Mouse (Mus musculus) limb, embryonic 14.5 days (tissue): ENCODE data around the gene Dgkg. TPM values are rescaled to one million over a fixed set of nuclear protein-coding genes. Genes with fewer than 3 reads are reported as not detected.

Experiments
- ATAC-seq: fragments of 200-750 bp; cut with Nextera tagmentation; 2 replicates; pipeline ENCODE4 v1.8.0; 2017; ENCODE audit warnings: low read depth, moderate number of reproducible peaks, moderate TSS enrichment; ENCODE audit not compliant: low FRiP score
- DNase-seq: peaks from one replicate; pipeline ENCODE4 v3.0.0-alpha.2; 2015; ENCODE audit warnings: low spot score
- H3K27ac ChIP-seq: fragments of 300-500 bp; sonication (generic); replicated peaks from 2 replicates; pipeline ENCODE4 v1.5.1; 2014; ENCODE audit warnings: low read depth, mild to moderate bottlenecking, low read length, moderate library complexity, mixed read lengths
- H3K27me3 ChIP-seq: fragments of 300-500 bp; sonication (generic); 2 replicates; pipeline ENCODE4 v1.6.1; 2014; ENCODE audit warnings: low read length, mixed read lengths; ENCODE audit not compliant: control insufficient read depth, insufficient read depth
- H3K36me3 ChIP-seq: fragments of 300-500 bp; sonication (generic); 2 replicates; pipeline ENCODE4 v1.6.1; 2014; ENCODE audit warnings: mild to moderate bottlenecking, low read length, moderate library complexity, mixed read lengths; ENCODE audit not compliant: control insufficient read depth, insufficient read depth
- H3K4me1 ChIP-seq: fragments of 300-500 bp; sonication (generic); 2 replicates; pipeline ENCODE4 v1.6.1; 2014; ENCODE audit warnings: antibody characterized with exemption, low read length, mixed read lengths; ENCODE audit not compliant: control insufficient read depth, insufficient read depth
- H3K4me2 ChIP-seq: fragments of 300-500 bp; sonication (generic); replicated peaks from 2 replicates; pipeline ENCODE4 v1.6.1; 2014; ENCODE audit warnings: low read depth, mild to moderate bottlenecking, low read length, moderate library complexity; ENCODE audit not compliant: severe bottlenecking
- H3K4me3 ChIP-seq: fragments of 300-500 bp; sonication (generic); replicated peaks from 2 replicates; pipeline ENCODE4 v1.5.1; 2014; ENCODE audit warnings: low read length
- H3K9ac ChIP-seq: fragments of 300-500 bp; sonication (generic); 2 replicates; pipeline ENCODE4 v1.6.1; 2014; ENCODE audit warnings: mild to moderate bottlenecking, low read depth, low read length, moderate library complexity; ENCODE audit not compliant: severe bottlenecking
- H3K9me3 ChIP-seq: fragments of 300-500 bp; sonication (generic); 2 replicates; pipeline ENCODE4 v1.6.1; 2016; ENCODE audit warnings: low read length; ENCODE audit not compliant: control insufficient read depth
- POLR2A ChIP-seq: fragments of 200-500 bp; IDR thresholded peaks from 2 replicates; pipeline ENCODE4 v1.8.0; 2012; ENCODE audit warnings: inconsistent platforms, mild to moderate bottlenecking, moderate library complexity, borderline replicate concordance; ENCODE audit not compliant: insufficient read depth, insufficient read length; ENCODE audit errors: extremely low read depth
- WGBS: fragments of 180-500 bp; shearing (Covaris S2); extraction: QIAGEN DNeasy Blood & Tissue Kit; methylation state at CpG from one replicate; pipeline ENCODE4 v1.1.7; 2014; 5-methylcytosine and 5-hydroxymethylcytosine counted together
- polyA plus RNA-seq, 2 experiments: library from polyadenylated mRNA; depleted of rRNA in 1 of 2; stranded (reverse) in 1 of 2; unstranded in 1 of 2; fragments of >200 nt; fragmentation: Nextera tagmentation in 1 of 2; extraction: Ambion mirVana in 1 of 2; gene quantifications; 2 replicates each; pipeline versions ENCODE4 v1.2.1 to v1.2.3; 2012 to 2014

Gene Dgkg
- polyA plus RNA-seq, 2 experiments = 0.08 to 0.26 TPM

GRCm38 (mm10) chr16:22596394-22596793, 60.6 kb downstream of the Dgkg start:
- H3K36me3 ChIP-seq = no peaks in the 10 kb centered on the region
- no peak overlapping the region for H3K9ac ChIP-seq
- no peak overlapping the region for H3K27ac ChIP-seq
- H3K27me3 ChIP-seq = no peaks in the 10 kb centered on the region
- no peaks in the 10 kb centered on the region for H3K9me3 ChIP-seq
- no peaks in the 10 kb centered on the region for H3K4me1 ChIP-seq
- ATAC-seq = no peak
- 95% methylated on average over 1 of the region's 1 CpGs for WGBS
- H3K4me2 ChIP-seq = no peak overlapping the region
- TF ChIP-seq POLR2A = no peak
- H3K4me3 ChIP-seq = no peak overlapping the region
- no peak for DNase-seq

DNA sequence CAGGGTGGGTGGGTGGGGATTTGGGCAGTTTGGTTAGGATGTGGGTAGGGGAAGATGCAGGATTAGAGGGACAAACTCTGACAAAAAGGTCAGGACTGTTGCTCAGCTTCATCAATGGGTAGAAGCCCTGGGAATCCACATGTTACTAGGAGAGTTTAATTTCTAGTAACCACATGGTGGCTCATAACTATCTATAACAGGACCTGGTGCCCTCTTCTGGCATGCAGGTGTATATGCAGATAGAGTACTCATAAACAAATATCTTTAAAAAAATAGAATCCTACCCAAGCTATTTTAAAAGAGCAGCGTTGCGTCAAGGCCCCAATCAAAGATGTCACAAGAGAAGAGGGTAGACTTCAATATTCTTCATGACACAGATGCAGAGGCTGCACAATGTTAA, 63.1 kb downstream of the Dgkg start:
- H3K27ac ChIP-seq = no peak overlapping the region
- no peaks in the 10 kb centered on the region for H3K36me3 ChIP-seq
- DNase-seq (no peak), ATAC-seq (no peak)
- no peaks in the 10 kb centered on the region for H3K9me3 ChIP-seq
- H3K27me3 ChIP-seq = no peaks in the 10 kb centered on the region
- no peak for TF ChIP-seq POLR2A
- no peak overlapping the region for H3K4me2 ChIP-seq
- H3K4me3 ChIP-seq = no peak overlapping the region
- H3K9ac ChIP-seq = no peak overlapping the region
- H3K4me1 ChIP-seq = no peaks in the 10 kb centered on the region
- WGBS = 92% methylated on average over 2 of the region's 2 CpGs

DNA sequence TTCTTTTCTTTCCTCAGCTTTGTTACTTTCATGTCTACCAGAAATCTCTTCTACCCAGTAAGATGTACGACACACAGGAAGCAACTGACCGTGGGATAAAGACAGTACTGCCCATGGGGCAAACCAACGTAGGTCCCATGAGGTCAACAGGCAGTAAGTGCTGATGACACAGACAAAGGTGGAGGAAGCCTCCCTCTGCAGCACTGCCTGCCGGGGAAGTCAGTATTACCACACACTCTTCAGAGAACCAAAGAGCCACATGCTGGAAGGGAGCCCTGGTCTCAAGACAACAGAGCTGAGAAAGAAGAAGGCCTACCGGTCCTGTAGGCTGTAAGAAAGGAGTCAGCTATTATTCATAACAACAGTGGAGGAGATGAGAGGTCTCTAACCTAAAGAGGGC, 67.4 kb downstream of the Dgkg start:
- DNase-seq (no peak), ATAC-seq (no peak)
- Histone ChIP-seq H3K36me3 (no peaks in the 10 kb centered on the region), H3K27me3 (no peaks in the 10 kb centered on the region), H3K4me1 (no peaks in the 10 kb centered on the region), H3K9ac (no peak overlapping the region), H3K27ac (no peak overlapping the region), H3K9me3 (no peaks in the 10 kb centered on the region), H3K4me2 (no peak overlapping the region), H3K4me3 (no peak overlapping the region)
- no peak for TF ChIP-seq POLR2A
- WGBS = 76% methylated on average over 5 of the region's 5 CpGs

GRCm38 (mm10) chr16:22586151-22586836, 70.7 kb downstream of the Dgkg start:
- TF ChIP-seq POLR2A = no peak
- 83% methylated on average over 11 of the region's 11 CpGs for WGBS

GRCm38 (mm10) chr16:22585523-22585922, 71.5 kb downstream of the Dgkg start:
- Histone ChIP-seq H3K27ac (no peak overlapping the region), H3K27me3 (no peaks in the 10 kb centered on the region), H3K4me1 (0 out of 2 replicates have a peak, but pooled peaks cover 2% of the 10 kb centered on the region), H3K9ac (no peak overlapping the region), H3K4me3 (no peak overlapping the region), H3K4me2 (no peak overlapping the region), H3K36me3 (no peaks in the 10 kb centered on the region), H3K9me3 (no peaks in the 10 kb centered on the region)
- WGBS = 80% methylated on average over 3 of the region's 3 CpGs
- DNase-seq (no peak), ATAC-seq (no peak)
- TF ChIP-seq POLR2A = no peak

More at GRCm38 (mm10) chr16:22586151-22586836, 70.7 kb downstream of the Dgkg start:
- no peaks in the 10 kb centered on the region for H3K27me3 ChIP-seq
- ATAC-seq (no peak), DNase-seq (no peak)
- no peak overlapping the region for H3K4me3 ChIP-seq
- H3K4me1 ChIP-seq = 0 out of 2 replicates have a peak, but pooled peaks cover 2% of the 10 kb centered on the region
- no peak overlapping the region for H3K4me2 ChIP-seq
- no peaks in the 10 kb centered on the region for H3K9me3 ChIP-seq
- no peak overlapping the region for H3K27ac ChIP-seq
- no peak overlapping the region for H3K9ac ChIP-seq
- H3K36me3 ChIP-seq = no peaks in the 10 kb centered on the region

DNA sequence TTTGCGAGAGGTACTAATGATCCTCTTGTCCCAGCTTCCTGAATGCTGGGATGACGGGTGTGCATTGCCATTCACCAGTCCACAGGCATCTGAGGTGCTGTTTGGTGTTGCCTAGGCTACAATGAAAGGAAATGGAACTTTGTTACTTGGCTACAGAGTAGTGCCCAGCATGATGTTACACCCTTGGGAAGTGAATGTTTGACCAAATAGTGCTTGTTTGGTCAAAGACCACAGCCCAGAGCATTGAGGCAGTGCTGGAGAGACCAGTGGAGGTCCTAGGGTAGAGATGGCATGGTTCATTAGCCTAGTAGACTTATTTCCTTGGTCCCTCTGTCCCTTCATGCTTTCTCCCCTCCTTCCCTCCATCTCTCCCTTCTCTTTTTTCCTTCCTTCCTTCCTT, 73.6 kb downstream of the Dgkg start:
- H3K27me3 ChIP-seq = no peaks in the 10 kb centered on the region
- ATAC-seq (no peak), DNase-seq (no peak)
- no peak for TF ChIP-seq POLR2A
- no peaks in the 10 kb centered on the region for H3K9me3 ChIP-seq
- 0 out of 2 replicates have a peak, but pooled peaks cover 2% of the 10 kb centered on the region for H3K4me1 ChIP-seq
- no peaks in the 10 kb centered on the region for H3K36me3 ChIP-seq
- H3K9ac ChIP-seq = no peak overlapping the region
- no peak overlapping the region for H3K4me2 ChIP-seq
- WGBS = 63% methylated on average over 2 of the region's 2 CpGs
- H3K4me3 ChIP-seq = no peak overlapping the region
- no peak overlapping the region for H3K27ac ChIP-seq
